Mouse (Mus musculus) CH12.LX (cell line): ENCODE results near the gene Ncor2. TPM values are rescaled to one million over a fixed set of nuclear protein-coding genes. Genes with fewer than 3 reads are reported as not detected.

Source experiments
- DNase-seq: peaks from one replicate; pipeline ENCODE4 v3.0.0-alpha.2; 2013; ENCODE audit errors: extremely low read depth
- H3K27ac ChIP-seq: 2 replicates; pipeline ENCODE4 v1.5.1; 2012; ENCODE audit warnings: low read depth, mild to moderate bottlenecking, control low read depth, moderate library complexity; ENCODE audit not compliant: insufficient read depth
- H3K27me3 ChIP-seq: replicated peaks from 2 replicates; pipeline ENCODE3; 2012; ENCODE audit warnings: inconsistent platforms
- H3K36me3 ChIP-seq, 2 experiments: replicated peaks in 1 of 2; 2 replicates each; pipeline versions ENCODE3 to v1.6.1; 2012; ENCODE audit warnings: inconsistent platforms in 1 of 2, low read length in 1 of 2, mild to moderate bottlenecking in 1 of 2, mixed read lengths in 1 of 2, moderate library complexity in 1 of 2; ENCODE audit not compliant: control insufficient read depth in 1 of 2, insufficient read depth in 1 of 2
- H3K4me1 ChIP-seq, 2 experiments: 2 replicates each; pipeline ENCODE4 v1.6.1; 2012; ENCODE audit warnings: inconsistent platforms in 1 of 2, moderate library complexity in 1 of 2; ENCODE audit not compliant: insufficient read depth in 2 of 2, control insufficient read depth in 1 of 2
- H3K4me2 ChIP-seq: 2 replicates; pipeline ENCODE4 v1.6.1; 2012; ENCODE audit warnings: low read depth, mild to moderate bottlenecking, control low read depth; ENCODE audit not compliant: poor library complexity, insufficient read depth, severe bottlenecking
- H3K4me3 ChIP-seq, 3 experiments: fragments of 150-350 bp in 1 of 3; sonication (generic) in 1 of 3; replicated peaks in 1 of 3; 2 replicates each; pipeline versions ENCODE3 to v1.5.1; 2011 to 2012; ENCODE audit warnings: low read depth in 2 of 3, low read length in 2 of 3, mild to moderate bottlenecking in 2 of 3, moderate library complexity in 2 of 3, control low read depth in 1 of 3, improper control_type of control experiment in 1 of 3, inconsistent platforms in 1 of 3, mixed read lengths in 1 of 3; ENCODE audit not compliant: poor library complexity in 1 of 3
- H3K79me2 ChIP-seq: replicated peaks from 2 replicates; pipeline ENCODE4 v1.6.1; 2012; ENCODE audit warnings: mild to moderate bottlenecking, moderate library complexity; ENCODE audit not compliant: control insufficient read depth, poor library complexity, insufficient read depth, severe bottlenecking; ENCODE audit errors: extremely low read depth
- H3K9ac ChIP-seq: 2 replicates; pipeline ENCODE4 v1.6.1; 2012; ENCODE audit warnings: low read depth, mild to moderate bottlenecking, control low read depth, moderate library complexity; ENCODE audit not compliant: insufficient read depth
- H3K9me3 ChIP-seq: replicated peaks from 2 replicates; pipeline ENCODE3; 2012; ENCODE audit warnings: low read length, inconsistent platforms, mixed read lengths
- BHLHE40 ChIP-seq: IDR thresholded peaks from 2 replicates; pipeline ENCODE4 v1.6.1; 2011; ENCODE audit warnings: mild to moderate bottlenecking, low read depth, low read length, improper control_type of control experiment
- CHD1 ChIP-seq: IDR thresholded peaks from 2 replicates; pipeline ENCODE4 v1.6.1; 2012; ENCODE audit warnings: low read depth, low read length, improper control_type of control experiment, inconsistent platforms
- CHD2 ChIP-seq: IDR thresholded peaks from 2 replicates; pipeline ENCODE4 v1.6.1; 2011; ENCODE audit warnings: low read length, improper control_type of control experiment
- CTCF ChIP-seq, 2 experiments: IDR thresholded peaks in 1 of 2; conservative IDR thresholded peaks in 1 of 2; 2 replicates each; pipeline ENCODE4 v1.5.1; 2011 to 2012; ENCODE audit warnings: low read depth in 2 of 2, low read length in 2 of 2, improper control_type of control experiment in 1 of 2, inconsistent platforms in 1 of 2, mild to moderate bottlenecking in 1 of 2, moderate library complexity in 1 of 2
- EP300 ChIP-seq: IDR thresholded peaks from 2 replicates; pipeline ENCODE4 v1.6.1; 2011; ENCODE audit warnings: low read length, improper control_type of control experiment
- ETS1 ChIP-seq: conservative IDR thresholded peaks from 2 replicates; pipeline ENCODE4 v1.6.1; 2012; ENCODE audit warnings: low read depth, mild to moderate bottlenecking, inconsistent platforms, low read length, improper control_type of control experiment, moderate library complexity
- GABPA ChIP-seq: IDR thresholded peaks from 2 replicates; pipeline ENCODE4 v1.6.1; 2012; ENCODE audit warnings: low read depth, low read length, improper control_type of control experiment, inconsistent platforms; ENCODE audit not compliant: insufficient replicate concordance
- HCFC1 ChIP-seq: IDR thresholded peaks from 2 replicates; pipeline ENCODE4 v1.6.1; 2012; ENCODE audit warnings: low read depth, mild to moderate bottlenecking, inconsistent platforms, low read length, improper control_type of control experiment
- IRF4 ChIP-seq: IDR thresholded peaks from 2 replicates; pipeline ENCODE4 v1.6.1; 2014; ENCODE audit warnings: low read depth, mild to moderate bottlenecking, inconsistent platforms, low read length, improper control_type of control experiment
- JUND ChIP-seq: conservative IDR thresholded peaks from 2 replicates; pipeline ENCODE4 v1.6.1; 2011; ENCODE audit warnings: low read depth, low read length, improper control_type of control experiment
- KAT2A ChIP-seq: IDR thresholded peaks from 2 replicates; pipeline ENCODE4 v1.6.1; 2012; ENCODE audit warnings: low read length, improper control_type of control experiment, inconsistent platforms; ENCODE audit not compliant: insufficient replicate concordance
- MAX ChIP-seq: IDR thresholded peaks from 2 replicates; pipeline ENCODE4 v1.6.1; 2011; ENCODE audit warnings: low read length, improper control_type of control experiment
- MEF2A ChIP-seq: IDR thresholded peaks from 2 replicates; pipeline ENCODE4 v1.6.1; 2014; ENCODE audit warnings: low read depth, mild to moderate bottlenecking, inconsistent platforms, low read length, improper control_type of control experiment, borderline replicate concordance
- NELFE ChIP-seq: IDR thresholded peaks from 2 replicates; pipeline ENCODE4 v1.6.1; 2011; ENCODE audit warnings: low read depth, low read length, improper control_type of control experiment
- NRF1 ChIP-seq: IDR thresholded peaks from 2 replicates; pipeline ENCODE4 v1.6.1; 2014; ENCODE audit warnings: low read depth, mild to moderate bottlenecking, inconsistent platforms, low read length, improper control_type of control experiment, moderate library complexity
- POLR2A ChIP-seq: IDR thresholded peaks from 2 replicates; pipeline ENCODE4 v1.6.1; 2011; ENCODE audit warnings: low read depth, mild to moderate bottlenecking, improper control_type of control experiment, low read length
- POLR2AphosphoS2 ChIP-seq: IDR thresholded peaks from 2 replicates; pipeline ENCODE4 v1.6.1; 2011; ENCODE audit warnings: low read depth, low read length, improper control_type of control experiment
- RAD21 ChIP-seq: IDR thresholded peaks from 2 replicates; pipeline ENCODE4 v1.6.1; 2011; ENCODE audit warnings: low read depth, mild to moderate bottlenecking, low read length, improper control_type of control experiment, moderate library complexity
- RCOR1 ChIP-seq: conservative IDR thresholded peaks from 2 replicates; pipeline ENCODE4 v1.6.1; 2012; ENCODE audit warnings: low read depth, mild to moderate bottlenecking, inconsistent platforms, low read length, improper control_type of control experiment
- SMC3 ChIP-seq: IDR thresholded peaks from 2 replicates; pipeline ENCODE4 v1.6.1; 2011; ENCODE audit warnings: low read depth, low read length, improper control_type of control experiment
- TCF12 ChIP-seq: IDR thresholded peaks from 2 replicates; pipeline ENCODE4 v1.6.1; 2014; ENCODE audit warnings: low read depth, mild to moderate bottlenecking, inconsistent platforms, low read length, improper control_type of control experiment
- USF1 ChIP-seq: IDR thresholded peaks from 2 replicates; pipeline ENCODE4 v1.6.1; 2014; ENCODE audit warnings: low read depth, mild to moderate bottlenecking, inconsistent platforms, low read length, improper control_type of control experiment
- ZC3H11A ChIP-seq: IDR thresholded peaks from 2 replicates; pipeline ENCODE4 v1.6.1; 2012; ENCODE audit warnings: low read depth, mild to moderate bottlenecking, inconsistent platforms, low read length, improper control_type of control experiment
- ZNF384 ChIP-seq: IDR thresholded peaks from 2 replicates; pipeline ENCODE4 v1.6.1; 2012; ENCODE audit warnings: low read depth, low read length, improper control_type of control experiment, inconsistent platforms
- dilution Hi-C: fragments of 300-500 bp; cut with MboI; formaldehyde crosslinking; loops from 2 replicates; pipeline ENCODE4 v1.14.3; 2020; ENCODE audit warnings: low sequenced_read_pairs; ENCODE audit not compliant: extremely low pct_unique_long_range_greater_than_20kb, extremely low pct_ligation_motif_present
- in situ Hi-C: fragments of 300-500 bp; cut with MboI; formaldehyde crosslinking; loops from 3 replicates; pipeline ENCODE4 v1.14.3; 2019; ENCODE audit warnings: low sequenced_read_pairs, low pct_ligation_motif_present, low pct_unique_long_range_greater_than_20kb, mixed read lengths
- polyA plus RNA-seq: library from polyadenylated mRNA; unstranded; fragments of >175 nt; gene quantifications from 2 replicates; pipeline ENCODE4 v1.2.1, GENCODE M21; 2012; ENCODE audit warnings: low read depth; ENCODE audit not compliant: insufficient read length
- total RNA-seq, 2 experiments: library from RNA; depleted of rRNA; stranded (reverse); fragments of 300-350 nt in 1 of 2; fragments of >200 nt in 1 of 2; gene quantifications; 2 replicates each; pipeline ENCODE4 v1.2.3; 2012 to 2014

Ncor2 gene
- total and polyA plus RNA-seq, 3 experiments, result 3.9 to 44.7 (median 10.8) TPM

- in situ Hi-C loops (no loop called here), dilution Hi-C loops (no loop called here)
- Histone ChIP-seq H3K36me3 (peaks cover 77 to 99% of the 10 kb centered on the region in 2 experiments), H3K9me3 (peaks cover 6% of the 10 kb centered on the region), H3K27ac (no peak overlapping the region), H3K27me3 (no peaks in the 10 kb centered on the region), H3K9ac (no peak overlapping the region)
- no peak for DNase-seq
- TF ChIP-seq CTCF (conservative IDR thresholded peaks at IDR 0.05 in 1 of 2, IDR thresholded peaks at IDR 0.05 in 1 of 2; ENCODE audit: low read depth in 2 of 2, low read length in 2 of 2) (no peak), NRF1 (no peak), HCFC1 (no peak), ETS1 (no peak), CHD2 (no peak), JUND (no peak), CHD1 (no peak), BHLHE40 (no peak), ZC3H11A (no peak), POLR2A (no peak), EP300 (no peak), KAT2A (no peak), RCOR1 (no peak), SMC3 (no peak), MAX (no peak), TCF12 (no peak), ZNF384 (no peak), RAD21 (no peak), NELFE (no peak)
- TF ChIP-seq, all 38 proteins: peak for 0
- no peaks in the 10 kb centered on the region for H3K79me2 ChIP-seq
- no peak overlapping the region for H3K4me3 ChIP-seq
- H3K4me1 ChIP-seq, result peaks cover 0 to 18% of the 10 kb centered on the region in 2 experiments; a peak in 1 of 4 replicates
- no peak overlapping the region for H3K4me2 ChIP-seq
These were observed 93.9 kb downstream of the Ncor2 start for GRCm38 (mm10) chr5:125085097-125085617.

- in situ Hi-C loops, result no loop called here
- TF ChIP-seq JUND (no peak), GABPA (no peak), TCF12 (no peak), MEF2A (no peak), USF1 (no peak), IRF4 (no peak), POLR2AphosphoS2 (no peak)
- TF ChIP-seq, all 38 proteins: peak for 0
- no peak for DNase-seq
- no peak overlapping the region for H3K4me2 ChIP-seq
- H3K9me3 ChIP-seq, result no peaks in the 10 kb centered on the region
- no peak overlapping the region for H3K4me3 ChIP-seq
- H3K4me1 ChIP-seq, result peaks cover 0 to 11% of the 10 kb centered on the region in 2 experiments; a peak in 1 of 4 replicates
- H3K79me2 ChIP-seq, result no peaks in the 10 kb centered on the region
- no peak overlapping the region for H3K9ac ChIP-seq
- no peaks in the 10 kb centered on the region for H3K27me3 ChIP-seq
- dilution Hi-C loops, result no loop called here
- peaks cover 71 to 98% of the 10 kb centered on the region in 2 experiments for H3K36me3 ChIP-seq
- H3K27ac ChIP-seq, result no peak overlapping the region
These were observed 95.3 kb downstream of the Ncor2 start for GRCm38 (mm10) chr5:125083674-125084073.
